ENCODE assay signal across 8 mouse cellular contexts in genomic region chrX:71052481-71053216, GRCm38 (mm10). TPM values are rescaled to one million over a fixed set of nuclear protein-coding genes. Genes with fewer than 3 reads are reported as not detected.
DNase-seq lines count a peak whose midpoint lies in the region; ATAC-seq and TF ChIP-seq lines count a peak whose summit lies in the region.

No protein-coding gene starts in this region.

- no peaks in the 10 kb centered on the region for H3K4me1 ChIP-seq in neural tube, embryonic 11.5 days (ENCODE audit: control insufficient read depth, insufficient read depth, low read length)
- H3K4me1 ChIP-seq in liver, adult 2 months (ENCODE audit: control insufficient read depth, insufficient read depth, low read length) = peaks cover 8% of the 10 kb centered on the region; the same call in 1 of the 2 replicates
- peaks cover 20% of the 10 kb centered on the region for H3K4me1 ChIP-seq in neural tube, embryonic 13.5 days (replicated peaks)

- no peak for TF ChIP-seq POLR2A in liver, adult 2 months (IDR thresholded peaks at IDR 0.05; ENCODE audit: extremely low read depth, insufficient read depth, low read length)

- WGBS in neural tube, embryonic 11.5 days = 27% methylated on average over 7 of the region's 8 CpGs
- WGBS in liver, adult 2 months = 26% methylated on average over 8 of the region's 8 CpGs
- WGBS in neural tube, embryonic 13.5 days = 28% methylated on average over 8 of the region's 8 CpGs

- H3K4me3 ChIP-seq in neural tube, embryonic 11.5 days (ENCODE audit: low read depth, low read length) = no peak overlapping the region; the same call in 1 of the 2 replicates
- H3K4me3 ChIP-seq in liver, adult 2 months (ENCODE audit: insufficient read depth, low read depth, low read length) = peak overlapping the region; percentile 70
- peak overlapping the region; percentile 53 for H3K4me3 ChIP-seq in neural tube, embryonic 13.5 days

- no peak overlapping the region for H3K9ac ChIP-seq in neural tube, embryonic 11.5 days (ENCODE audit: low read length)
- 0 out of 2 replicates have a peak overlapping the region, but pooled peaks have one; percentile 35 for H3K9ac ChIP-seq in liver, adult 2 months (ENCODE audit: low read depth, low read length)
- no peak overlapping the region for H3K9ac ChIP-seq in neural tube, embryonic 13.5 days

- H3K27ac ChIP-seq in neural tube, embryonic 11.5 days (ENCODE audit: low read depth, low read length) = no peak overlapping the region
- H3K27ac ChIP-seq in liver, adult 2 months (replicated peaks; ENCODE audit: insufficient read depth, low read depth, low read length) = 0 out of 2 replicates have a peak overlapping the region, but pooled peaks have one; percentile 17
- H3K27ac ChIP-seq in neural tube, embryonic 13.5 days (replicated peaks) = peak overlapping the region; percentile 85

- TF ChIP-seq CTCF in liver, adult 2 months (IDR thresholded peaks at IDR 0.05; ENCODE audit: low read depth, low read length) = no peak

- no peaks in the 10 kb centered on the region for H3K79me2 ChIP-seq in liver, adult 2 months (ENCODE audit: control insufficient read depth, insufficient read depth, low read length)

- H3K9me3 ChIP-seq in neural tube, embryonic 11.5 days (ENCODE audit: control insufficient read depth, low read length) = no peaks in the 10 kb centered on the region
- no peaks in the 10 kb centered on the region for H3K9me3 ChIP-seq in neural tube, embryonic 13.5 days

- peak; percentile 24 for DNase-seq in neural tube, embryonic 11.5 days (ENCODE audit: low spot score)
- no peak for DNase-seq in neural tube, embryonic 10.5 days (ENCODE audit: extremely low spot score, low spot score)
- DNase-seq in embryo, embryonic 10.5 days (ENCODE audit: low spot score) = peak; percentile 58
- no peak for DNase-seq in liver, adult 2 months (ENCODE audit: extremely low read depth, low read depth, low spot score)
- DNase-seq in thymus, postnatal 14 days = no peak
- no peak for DNase-seq in spleen, postnatal 14 days (ENCODE audit: low spot score in 2 of 2)

- peaks cover 7% of the 10 kb centered on the region; the same call in 1 of the 2 replicates for H3K27me3 ChIP-seq in neural tube, embryonic 11.5 days (ENCODE audit: control insufficient read depth, insufficient read depth, low read length)
- 0 out of 2 replicates have a peak, but pooled peaks cover 2% of the 10 kb centered on the region for H3K27me3 ChIP-seq in liver, adult 2 months (ENCODE audit: control insufficient read depth, insufficient read depth, low read length)
- no peaks in the 10 kb centered on the region for H3K27me3 ChIP-seq in neural tube, embryonic 13.5 days

- H3K4me2 ChIP-seq in neural tube, embryonic 11.5 days (ENCODE audit: low read depth) = peak overlapping the region; percentile 62
- H3K4me2 ChIP-seq in neural tube, embryonic 13.5 days = peak overlapping the region; percentile 69

- H3K36me3 ChIP-seq in neural tube, embryonic 11.5 days (ENCODE audit: control insufficient read depth, insufficient read depth, low read length) = no peaks in the 10 kb centered on the region
- no peaks in the 10 kb centered on the region for H3K36me3 ChIP-seq in liver, adult 2 months (ENCODE audit: control insufficient read depth, insufficient read depth, low read length)
- no peaks in the 10 kb centered on the region for H3K36me3 ChIP-seq in neural tube, embryonic 13.5 days

- peak; percentile 18; the same call in 1 of the 2 replicates for ATAC-seq in neural tube, embryonic 11.5 days (ENCODE audit: insufficient read depth, low FRiP score, low TSS enrichment)
- ATAC-seq in hematopoietic stem cell, adult 5-6 weeks (replicated peaks in 1 of 2; ENCODE audit: insufficient read depth in 1 of 2, low FRiP score in 2 of 2, low TSS enrichment in 1 of 2, low read depth in 1 of 2, poor library complexity in 2 of 2, severe bottlenecking in 2 of 2) = peak; percentile 33 to 40; a peak in 3 of 4 replicates
- peak; percentile 52 for ATAC-seq in neural tube, embryonic 13.5 days (ENCODE audit: low read depth)

RNA-seq across cellular contexts. Expression of gene Mamld1, which starts 2.6 kb away (rescaled TPM):
- polyA plus RNA-seq in neural tube, embryonic 11.5 days (2014; fragmentation: Nextera tagmentation; extraction: Ambion mirVana) = 6.0 and 6.3 TPM in 2 replicates
- total RNA-seq in hematopoietic stem cell, adult 5-6 weeks (2017) = 0.25 and 0.74 TPM in 2 replicates
- total RNA-seq in liver, adult 2 months (2014; rRNA removed) = 0.27 and 0.37 TPM in 2 replicates
- polyA plus RNA-seq in liver, adult 2 months (2012; rRNA removed) = 0.24 and 0.27 TPM in 2 replicates
- polyA plus RNA-seq in neural tube, embryonic 13.5 days (2015; fragmentation: Nextera tagmentation; extraction: Ambion mirVana) = 6.7 and 6.9 TPM in 2 replicates

Comparison
In these comparisons a context has a peak if more than half of its experiments do, and no peak if none do; other contexts are left out.
1. DNase-seq: peak in neural tube, embryonic 11.5 days (single experiment) and embryo, embryonic 10.5 days (single experiment); none in neural tube, embryonic 10.5 days (single experiment), liver, adult 2 months (single experiment), thymus, postnatal 14 days (single experiment) and spleen, postnatal 14 days (0 of 2).
2. Peak in every context shown above with its lines, with median percentiles within 50 percentile points of each other: ATAC-seq.